Mouse (Mus musculus): ENCODE measurements around the gene Pip5k1b.

Pip5k1b gene

DNA sequence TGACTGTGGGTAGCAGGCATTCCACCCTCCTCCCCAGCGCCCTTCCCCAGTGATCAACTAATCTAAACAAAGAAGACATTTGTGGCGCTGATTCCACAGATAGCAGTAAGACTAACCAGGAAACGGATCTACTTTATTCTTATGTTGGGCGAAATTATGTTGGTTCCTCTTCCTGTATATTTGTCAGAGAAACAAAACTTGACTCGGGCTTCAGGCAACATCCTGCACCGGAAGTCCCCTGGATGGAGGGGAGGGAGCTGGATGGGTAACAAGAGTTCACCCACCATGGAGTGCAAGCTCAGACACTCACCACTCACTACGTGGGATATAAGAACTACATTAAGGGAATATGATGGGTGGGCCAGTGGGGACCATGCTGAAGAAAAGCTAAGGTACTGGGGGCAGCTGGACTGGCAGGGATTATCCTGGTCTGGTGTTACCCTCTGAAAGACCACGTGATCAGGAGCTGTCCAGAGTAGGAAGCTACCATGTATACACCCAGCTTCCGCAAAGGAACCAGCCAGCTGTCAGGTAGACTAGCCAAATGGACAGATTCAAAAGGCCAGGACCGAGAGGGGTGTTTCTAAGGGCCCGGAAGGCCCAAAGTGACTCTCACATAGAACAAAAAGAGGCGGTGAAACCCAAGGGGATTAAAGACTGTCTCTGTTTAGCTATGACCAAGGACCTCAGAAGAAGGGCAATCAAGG is 219.1 kb downstream of the Pip5k1b start:
- DNase-seq (ENCODE audit: inconsistent ontology term) = no peak

DNA sequence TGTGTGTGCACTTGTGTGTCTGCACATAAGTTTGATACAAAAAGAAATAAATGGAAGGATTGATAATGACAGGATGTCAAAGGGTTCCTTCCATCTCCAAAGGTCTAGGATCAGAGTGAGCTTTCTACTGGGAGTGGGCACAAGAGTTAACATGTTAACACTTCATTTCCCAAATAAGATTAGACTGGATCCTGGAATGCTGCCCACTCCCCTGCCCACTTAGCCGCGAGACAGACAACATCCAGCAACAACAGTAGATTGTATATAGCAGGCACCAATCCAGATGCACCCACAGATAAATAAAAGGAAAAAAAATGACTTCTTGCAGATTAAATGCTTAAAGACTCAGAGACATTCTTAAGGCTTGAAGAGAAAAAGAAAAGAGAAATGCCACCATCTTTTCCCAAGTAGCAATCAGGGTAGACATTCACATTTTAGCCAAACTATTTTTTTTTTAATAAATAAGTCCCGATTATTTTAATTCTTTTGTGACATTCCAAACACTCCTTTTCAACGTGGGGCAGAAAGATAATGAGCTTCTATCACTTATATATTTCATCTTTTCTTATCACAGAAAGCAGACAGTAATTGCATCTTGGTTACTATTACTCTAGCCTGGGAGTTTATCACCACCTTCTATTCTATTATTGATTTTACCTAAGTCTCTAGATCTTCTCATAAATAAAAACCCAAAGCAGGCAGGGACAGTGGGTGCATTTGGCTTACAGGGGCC is 219.9 kb downstream of the Pip5k1b start:
- no peak for DNase-seq (ENCODE audit: inconsistent ontology term)

DNA sequence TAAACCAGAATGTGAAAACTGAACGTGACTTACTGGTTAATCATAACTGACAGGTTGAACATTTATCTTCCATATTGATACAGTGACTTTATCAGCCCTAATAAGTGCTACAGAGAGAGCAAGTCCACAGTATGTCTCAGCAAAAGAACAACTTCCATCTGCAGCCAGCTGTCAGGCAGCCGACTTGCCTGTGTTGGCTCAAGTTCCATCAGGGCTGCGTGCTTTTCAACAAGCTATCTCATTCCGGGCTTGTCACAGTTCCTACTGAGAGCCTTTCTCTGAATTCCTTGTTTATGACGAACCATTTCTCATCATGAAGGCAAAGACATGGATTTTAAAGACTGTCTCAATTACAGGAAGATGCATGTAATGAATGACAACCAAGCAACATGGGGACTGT is 222.7 kb downstream of the Pip5k1b start:
- DNase-seq (ENCODE audit: inconsistent ontology term) = no peak

DNA sequence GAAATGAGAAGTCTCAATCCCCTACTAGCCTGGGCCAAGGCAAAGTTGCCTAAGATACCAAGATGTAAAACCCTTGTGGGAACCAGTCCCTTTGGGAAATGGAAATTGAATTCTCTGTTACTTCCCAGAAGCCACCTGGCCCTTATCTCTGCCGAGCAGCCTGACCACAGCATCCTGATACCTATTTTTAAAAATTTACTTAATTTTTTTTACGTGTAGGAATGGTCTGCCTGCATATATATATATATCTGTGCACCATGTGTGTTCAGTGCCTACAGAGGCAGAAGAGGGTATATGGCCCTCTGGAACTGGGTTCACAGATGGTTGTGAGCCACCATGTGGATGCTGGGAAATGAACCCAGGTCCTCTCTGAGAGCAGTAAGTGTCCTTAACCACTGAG is 224.4 kb downstream of the Pip5k1b start:
- no peak for DNase-seq (ENCODE audit: inconsistent ontology term)

DNA sequence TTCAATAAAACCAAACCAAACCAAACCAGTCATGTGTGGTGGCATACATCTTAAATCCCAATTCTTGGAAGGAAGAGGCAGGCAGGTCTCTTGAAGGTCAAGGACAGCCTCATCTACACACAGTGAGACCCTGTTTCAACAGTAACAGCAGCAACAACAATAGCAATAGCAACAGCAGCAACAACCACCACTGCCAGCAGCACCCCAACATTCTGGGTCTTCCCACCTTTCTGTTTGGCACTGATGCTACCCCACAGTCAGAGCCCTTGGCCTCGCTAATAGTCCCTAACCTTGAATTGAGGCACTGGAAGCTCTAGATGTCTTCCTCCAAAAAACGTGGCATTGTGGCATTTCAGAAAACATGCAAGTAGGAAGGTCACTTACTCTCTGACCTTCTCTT is 225.3 kb downstream of the Pip5k1b start:
- no peak for DNase-seq (ENCODE audit: inconsistent ontology term)

DNA sequence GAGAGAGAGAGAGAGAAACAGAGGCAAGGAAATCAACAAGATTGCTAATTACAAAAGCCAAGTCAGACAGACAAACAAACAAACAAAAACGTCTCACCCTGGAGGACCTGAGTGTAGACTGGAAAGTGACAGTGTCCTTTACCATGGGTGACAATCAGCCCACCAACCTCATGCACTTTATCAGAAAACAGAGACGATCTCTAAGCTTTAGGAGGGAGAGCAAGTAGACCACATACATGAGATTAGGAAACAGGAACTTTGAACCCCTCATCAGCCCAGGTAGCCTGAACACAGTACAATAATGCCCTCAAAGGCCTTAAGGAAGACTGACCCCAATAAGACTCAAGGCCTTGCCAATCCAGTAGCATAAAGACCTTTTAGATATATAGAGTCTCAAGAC is 227.8 kb downstream of the Pip5k1b start:
- no peak for DNase-seq (ENCODE audit: inconsistent ontology term)

DNA sequence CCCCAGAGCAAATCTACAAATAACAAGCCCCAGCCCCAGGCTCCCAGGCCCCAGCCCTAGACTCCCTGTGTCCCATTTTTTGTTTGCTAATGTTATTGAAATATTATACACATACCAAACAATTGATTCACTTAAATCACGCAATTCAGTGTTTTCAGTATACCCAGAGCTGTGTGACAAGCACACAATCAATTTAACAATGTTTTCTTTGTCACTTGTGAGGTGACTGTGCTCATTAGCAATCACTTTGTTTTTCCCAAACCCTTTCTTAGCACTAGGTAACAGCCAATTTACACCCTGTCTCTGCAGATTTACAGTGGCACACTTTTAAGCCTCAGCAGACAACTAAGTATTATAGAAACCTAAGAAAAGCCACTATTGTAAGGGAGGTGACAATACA is 228.7 kb downstream of the Pip5k1b start:
- peak; percentile 66 for DNase-seq (ENCODE audit: inconsistent ontology term)

DNA sequence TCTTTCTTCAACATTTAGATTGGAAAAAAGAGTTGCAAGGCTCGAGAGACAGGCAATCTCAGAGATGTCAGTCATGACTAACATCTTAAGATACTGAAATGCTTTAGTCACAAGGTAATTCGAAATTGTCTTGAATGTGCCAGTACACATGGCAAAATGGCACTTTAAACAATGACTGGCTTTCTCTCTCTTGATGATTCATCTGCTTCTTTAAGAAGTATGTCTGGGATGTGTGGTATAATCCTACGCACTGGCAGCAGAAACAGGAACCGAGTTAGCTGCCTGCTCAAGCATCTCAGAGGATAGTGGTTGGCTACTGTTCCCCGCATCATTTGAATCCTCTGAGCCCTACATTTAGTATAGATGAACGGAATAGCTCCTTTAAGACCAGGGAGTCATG is 230.0 kb downstream of the Pip5k1b start:
- no peak for DNase-seq (ENCODE audit: inconsistent ontology term)

DNA sequence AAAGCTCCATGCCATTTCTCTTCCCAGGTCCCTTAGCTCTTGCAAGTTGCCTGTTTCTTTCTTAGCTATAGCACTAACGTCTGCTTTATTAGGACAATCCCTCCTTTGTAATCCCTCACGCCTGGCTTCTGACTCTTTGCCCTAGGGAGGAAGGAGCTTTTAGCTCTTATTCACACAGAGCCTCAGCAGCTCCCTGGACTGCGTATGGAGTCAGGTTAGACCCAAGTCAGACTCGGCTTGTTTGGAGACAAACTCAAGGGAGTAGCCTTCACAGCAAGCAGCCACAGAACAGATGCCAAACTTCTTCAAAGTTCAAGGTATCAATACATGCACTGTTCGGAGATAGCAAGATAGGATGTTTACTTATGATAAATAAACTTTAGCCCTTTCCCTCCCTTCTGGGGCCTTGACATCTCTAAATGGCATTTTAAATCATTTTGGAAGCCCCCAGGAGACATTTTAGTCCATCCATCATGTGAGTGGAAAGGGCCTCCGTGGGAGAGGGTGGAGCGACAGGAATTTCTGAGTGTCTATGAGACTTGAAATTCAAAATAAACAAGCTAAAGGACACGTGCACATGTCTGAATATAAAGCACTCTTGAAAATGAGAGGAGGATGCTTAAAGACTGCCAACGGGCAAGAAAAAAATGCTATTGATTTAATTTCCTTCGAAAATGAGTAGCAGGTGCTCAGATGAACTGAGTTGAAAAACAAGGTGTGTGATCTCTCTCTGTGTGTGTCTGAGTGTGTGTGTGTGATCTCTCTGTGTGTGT is 231.6 kb downstream of the Pip5k1b start:
- no peak for DNase-seq (ENCODE audit: inconsistent ontology term)

DNA sequence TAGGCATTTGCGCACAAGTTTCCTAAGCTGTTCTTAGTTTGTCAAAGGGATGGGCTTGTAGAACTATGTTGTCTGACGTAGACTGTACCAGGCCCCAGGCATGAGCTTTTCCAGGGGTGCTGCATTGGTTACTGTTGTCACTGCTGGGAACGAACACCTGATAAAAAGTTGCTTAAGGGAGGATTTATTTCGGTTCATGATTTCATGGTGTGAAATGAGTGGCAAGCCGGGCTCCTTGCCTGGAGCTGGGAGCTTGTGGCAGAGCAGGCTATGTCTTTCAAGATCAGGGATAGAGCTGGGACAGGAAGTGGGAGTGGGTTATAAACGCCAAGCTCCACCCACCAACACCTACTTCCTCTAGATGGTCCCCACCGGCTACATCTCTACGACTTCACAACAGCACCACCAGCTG is 233.8 kb downstream of the Pip5k1b start:
- DNase-seq (ENCODE audit: inconsistent ontology term) = no peak

DNA sequence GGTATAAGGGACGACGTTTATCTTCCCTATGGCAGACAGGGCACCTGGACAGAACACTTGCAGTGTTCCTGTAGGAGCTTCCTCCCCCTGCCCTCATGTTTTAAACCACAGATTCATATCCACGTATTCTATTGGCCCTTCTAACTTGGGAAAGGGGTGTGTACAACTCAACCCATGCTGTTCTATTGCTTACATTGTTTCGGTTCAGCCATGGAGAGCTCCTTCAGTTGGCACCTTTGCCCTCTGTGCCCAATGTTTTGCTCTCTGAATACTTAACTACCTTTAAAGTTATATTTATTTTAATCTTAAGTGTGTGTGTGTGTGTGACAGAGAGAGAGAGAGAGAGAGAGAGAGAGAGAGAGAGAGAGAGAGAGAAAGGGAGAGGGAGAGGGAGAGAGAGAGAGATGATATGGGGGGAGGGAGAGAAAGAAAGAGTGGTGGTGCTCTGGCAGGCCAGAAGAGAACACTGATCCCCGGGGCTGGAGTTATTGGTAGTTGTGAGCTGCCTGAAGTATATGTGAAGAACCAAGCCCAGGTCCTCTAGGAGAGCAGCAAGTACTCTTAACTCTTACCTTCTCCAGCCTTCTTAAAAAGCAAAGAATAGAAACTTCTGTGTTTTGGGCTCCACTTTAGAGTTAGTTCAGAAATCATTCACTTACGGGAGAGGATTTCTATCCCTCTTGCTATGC is 234.3 kb downstream of the Pip5k1b start:
- no peak for DNase-seq (ENCODE audit: inconsistent ontology term)

DNA sequence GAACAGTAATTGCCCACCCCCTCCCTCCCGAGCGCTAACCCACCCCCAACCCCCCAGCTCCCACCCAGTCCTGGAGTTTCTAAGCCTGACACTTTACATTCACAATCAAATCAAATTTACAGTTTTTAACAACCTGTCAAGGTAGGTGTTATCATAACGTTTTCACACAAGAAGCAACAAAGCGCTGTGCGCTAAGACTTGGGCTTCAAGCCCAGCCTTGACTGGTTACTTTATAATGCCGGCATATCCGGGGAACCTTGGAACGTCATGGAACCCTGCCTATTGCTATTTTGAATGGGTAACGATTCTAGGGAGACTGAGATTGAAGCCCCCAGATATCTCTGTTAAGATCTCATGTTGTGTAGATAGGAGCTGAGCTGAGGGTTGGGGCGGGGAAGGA is 237.5 kb downstream of the Pip5k1b start:
- DNase-seq (ENCODE audit: inconsistent ontology term) = no peak

DNA sequence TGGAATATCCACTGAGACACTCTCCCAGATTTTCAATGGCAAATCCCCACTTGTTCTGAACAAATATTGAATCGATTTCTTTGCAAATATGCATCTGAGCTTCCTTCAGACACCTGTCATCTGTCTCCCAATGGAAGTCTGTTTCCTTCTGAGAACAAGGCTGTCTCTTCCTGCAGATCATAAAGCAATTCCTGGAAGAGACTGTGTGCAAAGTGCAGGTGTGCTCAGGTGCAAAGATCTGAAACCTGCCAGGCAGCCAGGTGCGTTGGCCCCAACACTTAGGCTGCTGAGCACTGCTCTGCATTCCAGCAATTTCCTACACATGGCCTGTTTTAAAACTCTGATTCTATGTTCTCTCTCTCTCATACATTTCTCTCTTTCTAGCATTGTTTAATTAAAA is 237.9 kb downstream of the Pip5k1b start:
- no peak for DNase-seq (ENCODE audit: inconsistent ontology term)

DNA sequence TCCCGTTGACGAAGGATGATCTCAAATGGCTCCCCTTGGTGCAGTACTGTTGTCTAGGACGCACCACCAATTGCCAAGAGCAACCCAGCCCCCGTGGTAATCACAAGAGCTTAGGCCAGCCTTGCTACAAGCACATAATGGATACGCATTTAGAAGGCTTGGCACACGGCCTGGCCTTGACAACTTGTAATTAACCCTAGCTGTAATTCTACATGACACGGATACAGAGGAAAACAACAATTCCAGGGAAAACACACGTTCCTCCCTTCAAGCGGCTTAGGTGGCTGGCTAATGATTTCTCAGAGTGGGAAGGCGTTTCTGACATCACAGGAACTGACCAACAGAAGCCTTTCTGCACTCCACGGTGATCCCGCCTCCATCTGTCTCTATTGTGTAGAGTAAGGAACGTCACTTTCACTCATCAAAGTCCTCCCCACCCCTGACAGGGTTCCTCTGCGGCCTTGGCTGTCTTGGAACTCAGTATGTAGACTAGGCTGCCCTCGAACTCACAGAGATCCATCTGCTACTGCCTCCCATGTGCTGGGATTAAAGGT is 238.6 kb downstream of the Pip5k1b start:
- peak; percentile 49 for DNase-seq (ENCODE audit: inconsistent ontology term)

DNA sequence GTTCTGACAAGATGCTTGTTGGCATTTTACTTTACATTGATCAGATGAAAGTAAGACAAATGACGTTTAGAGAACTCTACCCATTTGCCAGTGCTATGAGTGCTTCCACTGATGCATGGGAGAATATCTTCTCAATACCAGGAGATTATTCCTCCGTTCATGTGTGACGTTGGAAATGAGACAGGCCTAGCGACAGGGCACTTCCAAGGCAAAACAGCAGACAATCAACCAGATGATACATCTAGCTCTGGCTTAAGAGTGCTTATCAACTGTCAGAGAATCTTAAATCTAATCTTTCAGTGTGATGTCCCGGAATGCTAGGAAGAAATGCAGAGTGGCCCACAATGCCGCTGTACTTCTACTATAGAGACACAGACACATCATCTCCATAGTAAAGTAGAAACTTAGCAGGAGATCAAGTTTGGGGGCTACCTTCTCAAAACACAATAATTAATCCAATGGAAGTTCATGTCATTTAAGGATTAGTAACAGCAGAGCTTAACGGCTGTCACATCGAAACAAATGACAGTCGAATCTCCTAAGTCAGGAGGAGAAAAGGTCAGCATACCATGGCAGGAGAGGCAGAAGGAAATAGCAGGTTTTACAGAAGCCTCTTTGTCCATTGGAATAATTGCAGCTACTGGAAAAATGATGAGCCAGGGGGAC is 239.5 kb downstream of the Pip5k1b start:
- no peak for DNase-seq (ENCODE audit: inconsistent ontology term)

DNA sequence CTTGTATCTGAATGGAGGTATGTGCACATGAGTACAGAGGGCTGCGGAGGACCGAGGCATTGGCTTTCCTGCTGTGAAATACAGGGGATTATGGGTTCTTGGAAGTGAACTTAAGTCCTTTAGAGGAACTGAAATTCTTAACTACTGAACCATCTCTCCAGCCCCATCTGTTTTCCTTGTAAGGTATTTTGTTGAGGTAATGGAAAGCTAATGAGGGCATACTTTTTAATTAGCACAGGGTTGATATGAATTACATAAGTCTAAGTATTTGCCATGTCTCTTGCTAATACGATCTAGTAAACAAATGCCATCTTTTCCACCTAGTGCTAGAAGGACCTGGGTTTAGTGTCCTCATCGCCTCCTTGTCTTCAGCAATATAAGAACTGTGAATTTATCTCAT is 240.4 kb downstream of the Pip5k1b start:
- DNase-seq (ENCODE audit: inconsistent ontology term) = no peak

DNA sequence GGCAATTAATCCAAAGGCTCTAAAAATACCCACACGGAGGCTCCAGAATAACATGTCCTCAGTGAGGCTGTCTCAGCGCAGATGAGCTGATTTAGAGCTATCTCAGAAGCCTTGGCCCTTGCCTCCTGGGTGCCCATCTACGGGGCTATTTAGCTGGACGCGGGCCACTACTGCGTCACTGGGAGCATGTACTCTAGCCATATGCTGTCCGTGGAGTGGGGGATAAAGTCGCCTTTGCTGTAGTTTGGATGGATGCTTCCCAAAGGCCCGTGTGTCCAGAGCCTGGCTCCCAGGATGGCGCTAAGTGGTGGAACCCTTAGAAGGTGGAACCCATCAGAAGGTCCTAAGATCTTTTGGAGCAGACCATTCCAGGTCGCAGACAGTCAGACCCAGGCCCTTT is 241.0 kb downstream of the Pip5k1b start:
- DNase-seq (ENCODE audit: inconsistent ontology term) = no peak

DNA sequence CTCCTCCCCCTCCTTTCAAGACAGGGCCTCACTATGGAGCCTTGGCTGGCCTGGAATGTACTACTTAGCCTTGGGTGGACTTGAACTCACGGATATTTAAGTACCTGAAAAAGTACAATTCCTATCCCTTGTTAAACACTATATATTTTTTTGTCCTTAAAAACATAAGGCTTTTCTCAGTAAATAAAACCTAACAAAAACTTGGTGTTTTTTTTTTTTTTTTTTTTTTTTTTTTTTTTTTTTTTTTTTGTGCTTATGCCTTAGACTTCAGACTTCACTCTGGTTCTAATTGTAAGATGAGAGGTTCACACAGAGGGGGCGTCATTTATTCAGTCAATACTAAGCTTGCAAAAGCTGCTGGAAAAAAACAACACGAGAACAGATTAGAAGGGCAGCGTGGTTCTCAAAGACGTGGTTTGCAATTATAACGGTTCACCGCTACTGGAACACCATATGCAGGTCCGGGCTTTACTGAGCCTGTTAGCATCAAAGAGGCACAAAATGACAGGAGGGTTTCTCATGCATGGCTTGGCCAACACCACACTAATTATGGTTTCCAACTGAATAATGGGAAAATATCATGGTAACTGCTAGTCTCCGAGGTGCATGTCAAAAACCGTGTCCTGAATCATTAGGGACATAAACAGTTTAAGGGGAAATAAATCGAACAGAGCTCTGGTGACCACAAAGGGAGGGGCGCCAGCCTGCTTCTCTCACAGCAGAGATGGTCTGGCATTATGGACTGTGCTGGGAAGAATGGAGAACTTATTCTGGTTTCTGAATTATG is 242.9 kb downstream of the Pip5k1b start:
- DNase-seq (ENCODE audit: inconsistent ontology term) = peak; percentile 80

DNA sequence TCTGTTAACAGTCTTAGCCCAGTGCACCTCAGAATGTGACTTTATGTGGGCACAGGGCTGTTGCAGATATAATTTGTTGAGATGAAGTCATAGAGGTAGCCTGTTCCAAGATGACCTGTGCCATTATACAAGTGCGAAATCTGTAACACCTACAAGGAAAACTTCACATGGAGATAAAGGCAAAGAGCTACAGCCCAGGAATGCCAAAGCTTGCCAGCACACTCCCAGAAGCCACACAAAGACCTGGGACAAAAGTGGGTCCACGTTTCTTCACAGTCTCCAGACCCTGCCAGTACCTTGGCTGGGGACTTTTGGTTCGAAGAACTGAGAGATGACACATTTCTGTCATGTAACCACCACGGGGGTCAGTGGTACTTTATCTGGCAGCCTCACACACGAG is 243.6 kb downstream of the Pip5k1b start:
- no peak for DNase-seq (ENCODE audit: inconsistent ontology term)

DNA sequence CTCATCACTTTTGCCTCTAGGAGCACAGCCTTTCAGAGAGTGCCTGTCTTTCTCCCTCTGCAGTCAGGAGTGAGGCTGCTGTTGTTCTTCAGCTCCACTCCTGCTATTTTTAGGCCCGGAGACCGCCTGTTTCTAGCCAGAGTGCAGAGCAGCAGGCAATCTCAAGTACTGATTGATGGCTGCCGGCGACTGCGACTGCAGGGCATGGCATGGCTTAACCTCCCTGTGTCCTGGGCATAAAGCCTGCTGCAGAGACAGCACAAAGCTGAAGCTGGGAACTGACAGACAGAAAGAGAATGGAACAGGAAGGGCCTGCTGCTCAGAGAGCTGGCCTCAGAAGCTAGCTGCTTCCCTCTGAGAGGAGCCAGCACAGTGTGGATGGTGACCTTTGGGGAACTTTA is 247.4 kb downstream of the Pip5k1b start:
- DNase-seq (ENCODE audit: inconsistent ontology term) = no peak
